Mouse (Mus musculus) limb, embryonic 13.5 days (tissue): ENCODE measurements around the gene Osgep. TPM values are rescaled to one million over a fixed set of nuclear protein-coding genes. Genes with fewer than 3 reads are reported as not detected.
A peak's percentile ranks its signal among the peaks of the same experiment; 100 is the strongest.
"Not testable (repeated sequence)": the region's sequence is repeated elsewhere in the genome, so short reads cannot be mapped to it uniquely, and the experiment has no call there.

Source experiments
- ATAC-seq: fragments of 200-750 bp; cut with Nextera tagmentation; 2 replicates; pipeline ENCODE4 v1.8.0; 2017; ENCODE audit warnings: low read depth, moderate number of reproducible peaks, moderate TSS enrichment; ENCODE audit not compliant: low FRiP score
- H3K27ac ChIP-seq: fragments of 300-500 bp; sonication (generic); 2 replicates; pipeline ENCODE4 v1.5.1; 2015; ENCODE audit warnings: inconsistent platforms, mild to moderate bottlenecking, moderate library complexity
- H3K27me3 ChIP-seq: fragments of 300-500 bp; sonication (generic); 2 replicates; pipeline ENCODE4 v1.6.1; 2015; ENCODE audit warnings: mild to moderate bottlenecking, inconsistent platforms
- H3K36me3 ChIP-seq: fragments of 300-500 bp; sonication (generic); 2 replicates; pipeline ENCODE4 v1.6.1; 2015; ENCODE audit warnings: inconsistent platforms, mild to moderate bottlenecking, moderate library complexity
- H3K4me1 ChIP-seq: fragments of 300-500 bp; sonication (generic); 2 replicates; pipeline ENCODE4 v1.6.1; 2015; ENCODE audit warnings: inconsistent platforms
- H3K4me2 ChIP-seq: fragments of 300-500 bp; sonication (generic); replicated peaks from 2 replicates; pipeline ENCODE4 v1.6.1; 2015; ENCODE audit warnings: inconsistent platforms, mild to moderate bottlenecking, moderate library complexity
- H3K4me3 ChIP-seq: fragments of 300-500 bp; sonication (generic); 2 replicates; pipeline ENCODE4 v1.5.1; 2015; ENCODE audit warnings: moderate library complexity, mild to moderate bottlenecking, inconsistent platforms
- H3K9ac ChIP-seq: fragments of 300-500 bp; sonication (generic); 2 replicates; pipeline ENCODE4 v1.6.1; 2015; ENCODE audit warnings: mild to moderate bottlenecking, inconsistent platforms
- H3K9me3 ChIP-seq: fragments of 300-500 bp; sonication (generic); 2 replicates; pipeline ENCODE4 v1.6.1; 2016; ENCODE audit warnings: inconsistent platforms
- WGBS: fragments of 180-500 bp; shearing (Covaris S2); methylation state at CpG from one replicate; pipeline ENCODE4 v1.1.7; 2015; 5-methylcytosine and 5-hydroxymethylcytosine counted together
- polyA plus RNA-seq: library from polyadenylated mRNA; unstranded; fragments of >200 nt; fragmentation: Nextera tagmentation; extraction: Ambion mirVana; gene quantifications from 2 replicates; pipeline ENCODE4 v1.2.1, GENCODE M21; 2015

Osgep gene
- polyA plus RNA-seq, 1 experiment from 2014 or later = 177 TPM

DNA sequence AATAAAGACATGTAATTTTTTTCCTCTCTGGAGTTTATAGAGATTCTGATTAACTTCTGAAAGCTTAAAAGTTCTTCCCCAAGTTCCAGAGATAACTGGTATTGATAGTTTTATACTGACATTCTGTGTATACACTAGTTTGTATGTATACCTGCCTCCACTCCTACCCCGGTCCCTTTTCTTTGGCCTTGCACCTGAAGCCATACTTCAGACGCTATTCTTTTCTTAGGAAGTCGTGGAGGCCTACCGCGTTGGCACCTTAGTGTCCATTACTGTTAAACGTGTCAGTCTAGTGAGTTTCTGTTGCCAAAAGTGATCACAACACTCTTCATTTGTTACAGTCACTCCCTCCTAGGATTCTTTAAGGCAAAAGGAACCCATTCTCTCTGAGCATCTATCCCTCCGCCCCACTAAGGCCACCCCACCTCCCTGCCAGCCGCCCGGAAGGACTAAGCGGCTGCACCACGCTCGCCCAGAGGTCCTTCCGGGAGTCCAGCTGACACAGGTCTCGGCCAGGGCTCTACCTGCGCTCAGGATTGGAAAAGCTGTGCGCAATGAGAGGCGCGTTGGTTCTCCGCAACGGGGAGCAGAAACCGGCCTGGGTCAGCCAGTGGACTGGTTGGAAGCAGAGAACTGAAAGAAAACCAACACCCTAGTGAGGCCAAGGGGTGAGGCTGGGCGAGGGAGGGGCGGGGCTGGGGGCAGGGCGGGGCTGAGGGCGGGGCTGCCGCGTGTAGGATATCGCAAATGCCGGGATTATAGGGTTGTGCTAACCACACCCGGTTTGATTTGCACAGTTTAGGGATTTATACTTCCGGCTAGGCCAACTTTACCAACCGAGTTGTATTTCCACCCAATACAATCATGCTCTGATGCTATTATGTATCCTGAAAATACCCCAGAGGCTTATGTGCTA lies 54.5 kb downstream of the Osgep start, which contains the start of gene Tep1:
TSS of gene Tep1 (minus strand) at position 672 of the 916 bp plus-strand sequence.
- peak; percentile 89 for ATAC-seq
- peak within 1 kb of the TSS; percentile 79 for H3K27ac ChIP-seq
- no peaks in the 10 kb centered on the region for H3K27me3 ChIP-seq
- H3K9me3 ChIP-seq = no peaks in the 10 kb centered on the region
- peak within 1 kb of the TSS; percentile 56 for H3K4me3 ChIP-seq
- H3K4me2 ChIP-seq = peak within 1 kb of the TSS; percentile 77
- no peaks in the 10 kb centered on the region for H3K36me3 ChIP-seq
- 0 out of 2 replicates have a peak, but pooled peaks cover 5% of the 10 kb centered on the region for H3K4me1 ChIP-seq
- H3K9ac ChIP-seq = peak within 1 kb of the TSS; percentile 69
- 7% methylated on average over 32 of the region's 32 CpGs for WGBS

DNA sequence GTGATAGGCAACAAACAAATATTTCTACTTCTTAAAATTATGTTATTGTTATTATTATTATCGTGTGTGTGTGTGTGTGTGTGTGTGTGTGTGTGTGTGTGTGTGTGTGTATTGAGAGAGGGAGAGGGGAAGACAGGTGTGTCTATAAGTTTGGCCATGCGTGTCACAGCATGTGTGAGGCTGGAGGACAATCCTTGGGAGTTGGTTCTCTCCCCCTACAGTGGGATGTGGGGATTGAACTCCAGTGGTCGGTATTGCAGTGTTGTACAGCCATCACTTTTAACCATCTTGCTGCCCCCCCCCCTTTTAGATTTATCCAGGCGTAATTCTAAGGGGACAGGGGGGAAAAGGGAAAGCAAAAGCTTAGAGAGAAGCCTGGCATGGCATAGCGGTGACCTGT lies 56.0 kb downstream of the Osgep start:
- no peaks in the 10 kb centered on the region for H3K27me3 ChIP-seq
- H3K36me3 ChIP-seq = no peaks in the 10 kb centered on the region
- H3K4me1 ChIP-seq = 0 out of 2 replicates have a peak, but pooled peaks cover 5% of the 10 kb centered on the region
- no peak for ATAC-seq
- no peak overlapping the region for H3K9ac ChIP-seq
- no peak overlapping the region for H3K4me2 ChIP-seq
- no peak overlapping the region for H3K4me3 ChIP-seq
- H3K27ac ChIP-seq = no peak overlapping the region
- no peaks in the 10 kb centered on the region for H3K9me3 ChIP-seq
- 84% methylated on average over 5 of the region's 5 CpGs for WGBS

DNA sequence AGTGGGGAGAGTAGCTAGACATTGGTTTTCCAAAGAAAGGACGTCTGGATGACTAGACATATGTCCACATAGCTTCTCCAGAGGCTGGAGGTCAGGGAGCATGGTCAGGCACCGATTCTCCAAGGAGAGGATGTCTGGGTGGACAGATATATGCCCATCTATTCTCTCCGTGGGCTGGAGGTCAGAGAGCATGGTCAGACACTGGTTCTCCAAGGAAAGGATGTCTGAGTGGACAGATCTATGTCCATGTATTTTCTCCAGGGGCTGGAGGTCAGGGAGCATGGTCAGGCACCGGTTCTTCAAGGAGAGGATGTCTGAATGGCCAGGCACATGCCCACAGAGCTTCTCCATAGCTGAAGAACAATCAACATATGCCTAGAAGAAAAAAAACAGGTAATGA lies 56.5 kb downstream of the Osgep start:
- Histone ChIP-seq H3K4me3 (no peak overlapping the region), H3K9ac (no peak overlapping the region), H3K4me2 (no peak overlapping the region), H3K4me1 (0 out of 2 replicates have a peak, but pooled peaks cover 5% of the 10 kb centered on the region), H3K36me3 (no peaks in the 10 kb centered on the region), H3K9me3 (no peaks in the 10 kb centered on the region), H3K27ac (no peak overlapping the region), H3K27me3 (no peaks in the 10 kb centered on the region)
- no peak for ATAC-seq
- 76% methylated on average over 4 of the region's 4 CpGs for WGBS

DNA sequence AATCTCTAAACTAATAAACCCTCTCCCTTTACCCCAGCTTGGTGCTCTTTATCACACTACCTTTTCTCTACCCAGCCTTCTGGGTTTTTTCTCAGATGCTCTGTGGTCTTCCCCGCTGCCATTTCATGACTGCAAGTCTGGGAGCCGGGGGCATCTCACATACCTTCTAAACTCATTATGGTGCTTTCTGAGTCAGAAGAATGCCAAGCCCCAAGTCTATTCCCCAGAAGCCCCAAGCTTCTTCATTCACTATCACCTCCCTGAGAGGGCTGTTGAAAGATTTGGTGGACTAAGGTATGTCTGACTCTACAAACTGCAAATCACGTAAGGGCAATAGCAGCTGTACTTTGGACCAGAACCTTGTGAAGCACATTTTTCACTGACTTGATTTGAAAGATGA lies 57.7 kb downstream of the Osgep start:
- H3K4me3 ChIP-seq = no peak overlapping the region
- no peaks in the 10 kb centered on the region for H3K9me3 ChIP-seq
- H3K4me2 ChIP-seq = no peak overlapping the region
- WGBS = 92% methylated on average over 3 of the region's 3 CpGs
- peaks cover 7% of the 10 kb centered on the region; the same call in 1 of the 2 replicates for H3K36me3 ChIP-seq
- no peak overlapping the region for H3K9ac ChIP-seq
- H3K27ac ChIP-seq = no peak overlapping the region
- 0 out of 2 replicates have a peak, but pooled peaks cover 5% of the 10 kb centered on the region for H3K4me1 ChIP-seq
- ATAC-seq = no peak
- no peaks in the 10 kb centered on the region for H3K27me3 ChIP-seq

DNA sequence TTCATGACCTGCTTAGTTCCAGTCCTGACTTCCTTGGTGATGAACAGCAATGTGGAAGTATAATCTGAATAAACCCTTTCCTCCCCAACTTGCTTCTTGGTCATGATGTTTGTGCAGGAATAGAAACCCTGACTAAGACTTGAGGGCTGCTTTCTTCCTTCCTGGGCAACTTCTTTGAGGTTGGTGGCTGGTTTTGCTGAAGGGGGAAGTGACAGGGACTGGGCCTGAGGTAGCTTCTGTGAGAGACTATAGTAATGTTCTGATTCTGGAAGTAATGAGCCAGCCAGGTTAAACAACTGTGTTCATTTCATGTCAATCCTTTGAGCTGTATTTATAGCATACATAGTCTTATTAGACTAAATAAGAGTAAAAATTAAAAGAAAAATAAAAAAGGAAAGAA lies 59.7 kb downstream of the Osgep start:
- H3K4me2 ChIP-seq, H3K4me1 ChIP-seq, ATAC-seq, H3K27me3 ChIP-seq, H3K9ac ChIP-seq, H3K9me3 ChIP-seq, H3K27ac ChIP-seq, H3K4me3 ChIP-seq: not testable (repeated sequence)
- H3K36me3 ChIP-seq = peaks cover 18% of the 10 kb centered on the region

DNA sequence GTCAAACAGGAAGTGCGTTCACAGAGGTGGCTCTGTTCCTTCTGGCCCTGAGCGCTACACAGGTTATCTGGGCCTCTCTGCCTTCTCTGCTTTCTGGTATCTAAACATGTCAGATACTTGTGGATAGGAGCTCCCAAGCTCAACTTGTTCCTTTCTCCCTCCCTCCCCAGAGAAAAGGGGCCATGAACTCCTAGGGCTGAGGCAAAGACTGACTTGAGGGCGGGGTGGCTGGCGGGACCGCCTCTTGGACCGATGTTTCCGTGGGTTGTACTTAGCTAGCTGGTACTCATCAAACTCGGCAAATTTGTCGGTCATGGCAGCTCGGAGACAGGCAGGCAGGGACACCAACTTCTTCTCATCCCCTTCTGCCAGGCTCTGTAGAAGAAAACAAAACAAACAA lies 62.1 kb downstream of the Osgep start:
- no peak overlapping the region for H3K9ac ChIP-seq
- H3K4me2 ChIP-seq = no peak overlapping the region
- H3K4me3 ChIP-seq = no peak overlapping the region
- no peaks in the 10 kb centered on the region for H3K27me3 ChIP-seq
- H3K36me3 ChIP-seq = peaks cover 25% of the 10 kb centered on the region
- H3K9me3 ChIP-seq = no peaks in the 10 kb centered on the region
- no peaks in the 10 kb centered on the region for H3K4me1 ChIP-seq
- no peak for ATAC-seq
- H3K27ac ChIP-seq = no peak overlapping the region
- WGBS = 92% methylated on average over 10 of the region's 10 CpGs

Other genes starting within 250 kb of the Osgep start
- gene Olfr747, start 231.7 kb downstream of the Osgep start, polyA plus RNA-seq = not detected in 2 replicates
- not detected in 2 replicates for gene Olfr748, start 217.5 kb downstream of the Osgep start, polyA plus RNA-seq
- not detected in 2 replicates for gene Olfr749, start 179.8 kb downstream of the Osgep start, polyA plus RNA-seq
- gene Ttc5, start 139.4 kb downstream of the Osgep start, polyA plus RNA-seq = 87.1 and 88.5 TPM in 2 replicates
- not detected in 2 replicates for gene Ccnb1ip1, start 117.2 kb downstream of the Osgep start, polyA plus RNA-seq
- 67.9 and 69.9 TPM in 2 replicates for gene Parp2, start 117.1 kb downstream of the Osgep start, polyA plus RNA-seq
- gene Tep1, start 54.3 kb downstream of the Osgep start, polyA plus RNA-seq = 3.5 and 5.7 TPM in 2 replicates
- gene Klhl33, start 27.4 kb downstream of the Osgep start, polyA plus RNA-seq = 0.08 and 0.10 TPM in 2 replicates
- gene Apex1, start 75 bp upstream of the Osgep start, polyA plus RNA-seq = 286 and 290 TPM in 2 replicates
- gene Pip4p1, start 6.0 kb upstream of the Osgep start, polyA plus RNA-seq = 46.8 and 47.4 TPM in 2 replicates
- gene Pnp, start 6.2 kb upstream of the Osgep start, polyA plus RNA-seq = 51.6 and 56.9 TPM in 2 replicates
- gene Gm49342, start 19.6 kb upstream of the Osgep start, polyA plus RNA-seq = not detected in 2 replicates
- gene Pnp2, start 31.1 kb upstream of the Osgep start, polyA plus RNA-seq = 0.37 and 0.42 TPM in 2 replicates
- gene Rnase10, start 82.9 kb upstream of the Osgep start, polyA plus RNA-seq = 0.17 TPM in 1 of 2 replicates, not detected in the other
- gene Rnase9, start 117.0 kb upstream of the Osgep start, polyA plus RNA-seq = not detected in 2 replicates
- not detected in 2 replicates for gene Rnase11, start 125.3 kb upstream of the Osgep start, polyA plus RNA-seq
- gene Rnase12, start 132.8 kb upstream of the Osgep start, polyA plus RNA-seq = not detected in 2 replicates
- gene Olfr750, start 149.5 kb upstream of the Osgep start, polyA plus RNA-seq = 0.03 TPM in 1 of 2 replicates, not detected in the other
- 30.2 and 31.4 TPM in 2 replicates for gene Rnase4, start 166.2 kb upstream of the Osgep start, polyA plus RNA-seq
- 6.7 and 7.6 TPM in 2 replicates for gene Ang, start 166.3 kb upstream of the Osgep start, polyA plus RNA-seq
- not detected in 2 replicates for gene Eddm3b, start 189.5 kb upstream of the Osgep start, polyA plus RNA-seq
- 0.97 and 1.2 TPM in 2 replicates for gene Rnase6, start 199.0 kb upstream of the Osgep start, polyA plus RNA-seq
- 0.14 TPM in 1 of 2 replicates, not detected in the other for gene Rnase1, start 221.9 kb upstream of the Osgep start, polyA plus RNA-seq
- not detected in 2 replicates for gene Rnase2b, start 237.4 kb upstream of the Osgep start, polyA plus RNA-seq